Mouse (Mus musculus) megakaryocyte, embryonic 14.5 days (primary cell): ENCODE results near the gene Dnmt3b. TPM values are rescaled to one million over a fixed set of nuclear protein-coding genes. Genes with fewer than 3 reads are reported as not detected.
"Not testable (repeated sequence)": the region's sequence is repeated elsewhere in the genome, so short reads cannot be mapped to it uniquely, and the experiment has no call there.

Source experiments
- H3K27me3 ChIP-seq: replicated peaks from 2 replicates; pipeline ENCODE3; 2012; ENCODE audit warnings: inconsistent platforms
- H3K36me3 ChIP-seq: replicated peaks from 2 replicates; pipeline ENCODE3; 2012; ENCODE audit warnings: low read length, inconsistent platforms, mixed read lengths
- H3K4me1 ChIP-seq: 2 replicates; pipeline ENCODE4 v1.6.1; 2012; ENCODE audit warnings: inconsistent platforms
- H3K4me3 ChIP-seq: replicated peaks from 2 replicates; pipeline ENCODE3; 2012; ENCODE audit warnings: moderate library complexity, mild to moderate bottlenecking, inconsistent platforms
- H3K9me3 ChIP-seq: 2 replicates; pipeline ENCODE4 v1.6.1; 2012; ENCODE audit warnings: inconsistent platforms
- FLI1 ChIP-seq: IDR thresholded peaks from 2 replicates; pipeline ENCODE4 v1.6.1; 2012; ENCODE audit warnings: low read length, inconsistent platforms, mixed read lengths
- GATA1 ChIP-seq: IDR thresholded peaks from 3 replicates; pipeline ENCODE4 v1.6.1; 2012; ENCODE audit warnings: mixed read lengths, low read length, inconsistent platforms, borderline replicate concordance
- polyA plus RNA-seq: library from polyadenylated mRNA; stranded (reverse); fragments of >175 nt; gene quantifications from 2 replicates; pipeline ENCODE4 v1.2.3, GENCODE M21; 2012; ENCODE audit warnings: low replicate concordance; ENCODE audit not compliant: insufficient read depth

Gene Dnmt3b
- polyA plus RNA-seq, 1 experiment, result 26.4 TPM

DNA sequence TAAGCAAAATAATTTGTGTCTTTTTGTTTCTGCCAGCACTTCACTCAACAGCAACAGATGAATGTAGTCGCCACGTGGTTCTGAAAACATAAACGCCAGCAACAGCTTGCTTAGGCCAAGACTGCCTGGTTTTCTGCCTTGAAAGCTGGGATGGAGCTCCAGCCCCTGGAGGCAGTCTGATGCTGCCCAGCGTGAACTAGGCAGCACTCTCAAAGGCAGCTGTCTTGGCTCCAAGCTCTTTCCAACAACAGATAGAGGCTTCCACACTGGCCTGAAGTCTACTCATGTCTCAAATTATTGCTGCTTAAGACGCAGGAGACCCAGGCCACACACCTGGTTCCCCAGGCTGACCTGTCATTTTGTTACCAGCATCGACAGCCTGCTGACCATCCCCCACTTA lies 54.1 kb downstream of the Dnmt3b start:
- H3K4me1 ChIP-seq, result peaks cover 31% of the 10 kb centered on the region

DNA sequence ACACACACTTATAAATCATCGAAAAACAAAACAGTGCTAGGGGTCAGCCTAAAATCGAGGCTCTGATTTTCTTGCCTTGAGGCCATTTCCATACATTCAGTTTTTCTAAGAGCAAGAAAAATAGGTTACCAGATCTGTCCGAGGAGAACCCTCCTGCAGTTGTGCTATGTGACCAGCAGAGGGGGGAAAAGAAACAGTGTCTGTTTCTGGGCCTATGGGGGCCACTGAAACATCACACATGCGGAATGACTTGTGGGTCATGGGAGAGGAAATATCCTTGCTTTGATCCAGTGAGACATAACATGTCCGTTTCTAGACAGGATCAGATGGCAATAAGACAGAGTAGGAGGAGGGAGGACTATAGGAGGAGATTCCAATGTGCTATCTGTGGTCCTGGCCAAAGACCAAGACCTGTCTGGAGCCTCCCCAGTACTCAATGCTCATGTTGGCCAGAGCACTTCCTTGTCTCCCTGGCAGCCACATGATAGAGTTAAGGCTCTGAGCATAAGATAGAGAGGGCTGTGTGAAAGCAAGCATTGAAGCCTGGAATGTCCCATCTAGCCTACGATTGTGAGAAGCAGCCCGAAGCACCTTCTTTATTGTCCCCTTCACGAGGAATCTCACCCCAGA lies 61.6 kb downstream of the Dnmt3b start:
- peaks cover 54% of the 10 kb centered on the region for H3K4me1 ChIP-seq
- H3K4me3 ChIP-seq, result no peak overlapping the region
- no peaks in the 10 kb centered on the region for H3K36me3 ChIP-seq
- TF ChIP-seq FLI1 (no peak), GATA1 (no peak)
- peaks cover 10% of the 10 kb centered on the region for H3K27me3 ChIP-seq
- H3K9me3 ChIP-seq, result peaks cover 8% of the 10 kb centered on the region; the same call in 1 of the 2 replicates

More for the DNA sequence above, 54.1 kb downstream of the Dnmt3b start:
- Histone ChIP-seq H3K36me3 (no peaks in the 10 kb centered on the region), H3K4me3 (no peak overlapping the region), H3K9me3 (peaks cover 13% of the 10 kb centered on the region; the same call in 1 of the 2 replicates), H3K27me3 (peaks cover 10% of the 10 kb centered on the region)
- TF ChIP-seq FLI1 (no peak), GATA1 (no peak)

DNA sequence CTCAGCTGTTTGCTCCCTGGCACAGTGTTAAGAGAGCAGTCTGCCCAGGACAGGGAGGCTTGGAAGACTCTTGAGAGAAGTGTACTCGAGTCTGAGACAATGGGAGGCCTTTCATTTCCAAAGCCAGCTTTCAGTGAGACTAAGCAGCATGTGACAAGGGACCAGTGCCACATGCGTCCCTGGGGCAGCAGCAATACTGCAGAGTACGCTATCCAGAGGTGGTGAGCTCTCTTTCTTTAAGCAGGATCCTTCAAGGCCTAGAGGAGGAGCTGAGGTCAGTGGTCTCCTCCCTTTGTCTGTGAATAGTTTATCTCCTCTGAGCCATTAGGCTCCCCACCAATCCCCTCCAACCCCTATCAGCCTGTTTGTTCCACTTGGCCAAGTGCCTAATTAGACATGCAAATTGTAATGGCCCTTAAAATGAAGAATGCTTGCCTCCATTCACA lies 63.4 kb downstream of the Dnmt3b start:
- no peak for TF ChIP-seq FLI1
- TF ChIP-seq GATA1, result no peak
- Histone ChIP-seq H3K9me3 (peaks cover 5% of the 10 kb centered on the region; the same call in 1 of the 2 replicates), H3K4me3 (peak overlapping the region; percentile 72), H3K4me1 (peaks cover 58% of the 10 kb centered on the region), H3K36me3 (no peaks in the 10 kb centered on the region), H3K27me3 (no peaks in the 10 kb centered on the region)

- H3K36me3 ChIP-seq, result no peaks in the 10 kb centered on the region
- peak overlapping the region; percentile 42 for H3K4me3 ChIP-seq
- TF ChIP-seq GATA1 (no peak), FLI1 (no peak)
- no peaks in the 10 kb centered on the region for H3K27me3 ChIP-seq
- H3K4me1 ChIP-seq, result peaks cover 62% of the 10 kb centered on the region
- no peaks in the 10 kb centered on the region for H3K9me3 ChIP-seq
Measured at GRCm38 (mm10) chr2:153713227-153713626, 64.0 kb downstream of the Dnmt3b start.

DNA sequence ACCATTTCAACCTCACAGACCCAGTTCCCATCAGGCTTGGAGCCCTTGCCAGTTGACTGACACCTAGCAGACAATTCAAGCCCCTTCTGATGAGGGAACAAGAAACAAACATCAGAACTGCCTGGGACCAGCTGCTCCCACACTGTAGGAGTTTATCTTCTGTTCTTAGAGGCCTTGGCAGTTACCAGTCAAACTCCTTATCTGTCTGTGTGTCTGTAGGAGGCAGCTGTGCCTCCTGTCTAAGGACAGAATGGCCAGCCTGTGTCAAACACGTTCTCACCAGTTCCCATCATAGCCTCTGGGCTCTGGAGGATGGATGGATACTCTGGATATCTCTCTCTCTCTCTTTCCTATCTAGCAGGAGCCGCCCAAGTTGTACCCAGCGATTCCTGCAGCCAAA lies 68.6 kb downstream of the Dnmt3b start:
- Histone ChIP-seq H3K36me3 (peaks cover 14% of the 10 kb centered on the region), H3K4me1 (peaks cover 72% of the 10 kb centered on the region)
- H3K4me3 ChIP-seq, H3K9me3 ChIP-seq, H3K27me3 ChIP-seq: not testable (repeated sequence)

- no peak for TF ChIP-seq FLI1
Measured at GRCm38 (mm10) chr2:153723098-153723497, 73.8 kb downstream of the Dnmt3b start.

GRCm38 (mm10) chr2:153724424-153724823 lies 75.2 kb downstream of the Dnmt3b start:
- Histone ChIP-seq H3K36me3 (peaks cover 28% of the 10 kb centered on the region), H3K27me3 (no peaks in the 10 kb centered on the region)
- no peak for TF ChIP-seq GATA1
- no peak for TF ChIP-seq FLI1

More at GRCm38 (mm10) chr2:153723098-153723497, 73.8 kb downstream of the Dnmt3b start:
- H3K4me3 ChIP-seq, result peak overlapping the region; percentile 14
- peaks cover 80% of the 10 kb centered on the region for H3K4me1 ChIP-seq
- H3K27me3 ChIP-seq, result no peaks in the 10 kb centered on the region
- H3K36me3 ChIP-seq, result peaks cover 26% of the 10 kb centered on the region
- peaks cover 9% of the 10 kb centered on the region; the same call in 1 of the 2 replicates for H3K9me3 ChIP-seq

GRCm38 (mm10) chr2:153724871-153725270 lies 75.6 kb downstream of the Dnmt3b start:
- Histone ChIP-seq H3K27me3 (no peaks in the 10 kb centered on the region), H3K4me1 (peaks cover 70% of the 10 kb centered on the region), H3K4me3 (peak overlapping the region; percentile 46), H3K9me3 (peaks cover 9% of the 10 kb centered on the region; the same call in 1 of the 2 replicates), H3K36me3 (peaks cover 30% of the 10 kb centered on the region)
- TF ChIP-seq GATA1 (no peak), FLI1 (no peak)

More at GRCm38 (mm10) chr2:153724424-153724823, 75.2 kb downstream of the Dnmt3b start:
- Histone ChIP-seq H3K4me1 (peaks cover 70% of the 10 kb centered on the region), H3K9me3 (peaks cover 9% of the 10 kb centered on the region; the same call in 1 of the 2 replicates), H3K4me3 (peak overlapping the region; percentile 40)

GRCm38 (mm10) chr2:153725291-153725690 lies 76.0 kb downstream of the Dnmt3b start:
- Histone ChIP-seq H3K4me1 (peaks cover 66% of the 10 kb centered on the region), H3K4me3 (no peak overlapping the region), H3K9me3 (peaks cover 9% of the 10 kb centered on the region; the same call in 1 of the 2 replicates), H3K27me3 (no peaks in the 10 kb centered on the region), H3K36me3 (peaks cover 30% of the 10 kb centered on the region)
- TF ChIP-seq GATA1, result no peak
- TF ChIP-seq FLI1, result no peak

GRCm38 (mm10) chr2:153734033-153734432 lies 84.8 kb downstream of the Dnmt3b start:
- Histone ChIP-seq H3K36me3 (peaks cover 4% of the 10 kb centered on the region), H3K9me3 (no peaks in the 10 kb centered on the region), H3K27me3 (no peaks in the 10 kb centered on the region), H3K4me1 (peaks cover 61% of the 10 kb centered on the region), H3K4me3 (no peak overlapping the region)
- TF ChIP-seq FLI1 (no peak), GATA1 (no peak)

Other genes with a start within 250 kb of the Dnmt3b start
- 0.54 TPM in 1 of 2 replicates, not detected in the other for gene 4930404H24Rik, start 156.7 kb upstream of the Dnmt3b start, polyA plus RNA-seq
- 10.6 and 40.8 TPM in 2 replicates for gene Nol4l, start 119.5 kb upstream of the Dnmt3b start, polyA plus RNA-seq
- 17.9 and 24.1 TPM in 2 replicates for gene Commd7, start 16.7 kb upstream of the Dnmt3b start, polyA plus RNA-seq
- gene Dnmt3c, start 47.2 kb downstream of the Dnmt3b start, polyA plus RNA-seq, result 0.18 TPM in 1 of 2 replicates, not detected in the other
- 4.1 TPM in 1 of 2 replicates, not detected in the other for gene Mapre1, start 91.8 kb downstream of the Dnmt3b start, polyA plus RNA-seq
- 1.1 TPM in 1 of 2 replicates, not detected in the other for gene Efcab8, start 130.5 kb downstream of the Dnmt3b start, polyA plus RNA-seq
- not detected in 2 replicates for gene Sun5, start 221.6 kb downstream of the Dnmt3b start, polyA plus RNA-seq
- 0.37 TPM in 1 of 2 replicates, not detected in the other for gene Bpifb2, start 225.6 kb downstream of the Dnmt3b start, polyA plus RNA-seq